ENCODE assay signal across 14 mouse cellular contexts in the genomic region with DNA sequence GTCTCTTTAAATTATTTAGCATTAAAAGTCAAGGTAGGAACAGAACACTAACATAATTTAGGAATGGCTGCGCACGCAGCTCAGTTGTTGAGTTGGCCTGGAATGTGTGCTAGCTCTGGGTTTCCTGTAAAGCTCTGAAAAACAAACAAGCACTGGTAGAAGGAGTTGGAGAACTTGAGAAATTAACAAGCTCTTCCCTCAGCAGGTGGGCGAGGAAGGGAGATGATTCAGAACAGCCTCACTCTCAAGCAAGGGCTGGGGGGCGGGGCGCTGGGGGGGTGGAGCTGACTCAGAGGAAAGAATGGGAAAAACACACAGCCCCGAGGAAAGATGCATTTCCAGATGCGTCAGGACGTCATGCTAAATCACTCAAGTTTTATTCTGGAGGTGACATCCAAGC. TPM values are rescaled to one million over a fixed set of nuclear protein-coding genes. Genes with fewer than 3 reads are reported as not detected.
DNase-seq lines count a peak whose midpoint lies in the region; ATAC-seq lines count a peak whose summit lies in the region.
"Had no signal": no experiment of that assay in that cellular context is flagged by ENCODE, and none has a peak within 500 bp of the region (broad histone marks: within the 10 kb centered on the region; RNA-seq: fewer than 3 reads in every experiment).

No protein-coding gene starts in this region.

- H3K4me2 ChIP-seq in midbrain, embryonic 11.5 days = no peak overlapping the region
- no peak overlapping the region for H3K4me2 ChIP-seq in midbrain, embryonic 16.5 days (ENCODE audit: low read length)
- H3K4me2 ChIP-seq in embryonic facial prominence, embryonic 14.5 days (ENCODE audit: low read depth, low read length) = no peak overlapping the region
- H3K4me2 ChIP-seq: forebrain, embryonic 12.5 days; lung, embryonic 14.5 days had no signal

- peak overlapping the region; percentile 27; the same call in 1 of the 2 replicates for H3K4me3 ChIP-seq in heart, embryonic 10.5 days
- no peak overlapping the region for H3K4me3 ChIP-seq in midbrain, embryonic 11.5 days (ENCODE audit: low read depth, low read length)
- no peak overlapping the region for H3K4me3 ChIP-seq in midbrain, embryonic 16.5 days (ENCODE audit: low read depth, low read length)
- H3K4me3 ChIP-seq in embryonic facial prominence, embryonic 14.5 days (ENCODE audit: low read depth, low read length) = no peak overlapping the region
- H3K4me3 ChIP-seq: forebrain, embryonic 12.5 days had no signal

- ATAC-seq in midbrain, embryonic 11.5 days (ENCODE audit: low FRiP score) = no peak
- no peak for ATAC-seq in midbrain, embryonic 16.5 days
- ATAC-seq in embryonic facial prominence, embryonic 14.5 days (ENCODE audit: low read depth) = peak; percentile 37; the same call in 1 of the 2 replicates
- ATAC-seq in erythroid progenitor cell, adult 5-6 weeks (replicated peaks; ENCODE audit: low FRiP score, poor library complexity, severe bottlenecking) = no peak

- 23% methylated on average over 8 of the region's 8 CpGs for WGBS in heart, embryonic 10.5 days
- WGBS in midbrain, embryonic 11.5 days = 36% methylated on average over 8 of the region's 8 CpGs
- 34% methylated on average over 8 of the region's 8 CpGs for WGBS in midbrain, embryonic 16.5 days
- 23% methylated on average over 8 of the region's 8 CpGs for WGBS in embryonic facial prominence, embryonic 14.5 days

- no peak for DNase-seq in heart, embryonic 10.5 days (ENCODE audit: low spot score)
- no peak for DNase-seq in heart, adult 9 months (ENCODE audit: low spot score in 2 of 2)
- peak; percentile 83 for DNase-seq in midbrain, embryonic 11.5 days (ENCODE audit: low spot score, missing footprints)
- peak; percentile 42 for DNase-seq in embryonic facial prominence, embryonic 14.5 days (ENCODE audit: low spot score)
- DNase-seq in right cerebral cortex, postnatal 25 days = peak; percentile 17
- no peak for DNase-seq in ovary, postnatal 14 days (ENCODE audit: low spot score)
- DNase-seq: adrenal gland, adult 8-10 months; cerebellum, adult 8-10 months; lung, embryonic 14.5 days had no signal

- H3K9me3 ChIP-seq in heart, embryonic 10.5 days = no peaks in the 10 kb centered on the region
- no peaks in the 10 kb centered on the region for H3K9me3 ChIP-seq in midbrain, embryonic 11.5 days (ENCODE audit: control insufficient read depth, low read length)
- no peaks in the 10 kb centered on the region for H3K9me3 ChIP-seq in midbrain, embryonic 16.5 days (replicated peaks; ENCODE audit: control insufficient read depth, low read length, poor library complexity, severe bottlenecking)
- no peaks in the 10 kb centered on the region for H3K9me3 ChIP-seq in embryonic facial prominence, embryonic 14.5 days (ENCODE audit: control insufficient read depth, low read length)
- H3K9me3 ChIP-seq: forebrain, embryonic 12.5 days had no signal

- peaks cover 6% of the 10 kb centered on the region; the same call in 1 of the 2 replicates for H3K4me1 ChIP-seq in heart, embryonic 10.5 days
- H3K4me1 ChIP-seq in midbrain, embryonic 11.5 days (ENCODE audit: control insufficient read depth, insufficient read depth, low read length) = no peaks in the 10 kb centered on the region
- no peaks in the 10 kb centered on the region for H3K4me1 ChIP-seq in midbrain, embryonic 16.5 days (ENCODE audit: control insufficient read depth, insufficient read depth, low read length)
- H3K4me1 ChIP-seq in embryonic facial prominence, embryonic 14.5 days (ENCODE audit: control insufficient read depth, insufficient read depth, low read length) = no peaks in the 10 kb centered on the region; the same call in 1 of the 2 replicates
- H3K4me1 ChIP-seq: forebrain, embryonic 12.5 days had no signal

- no peaks in the 10 kb centered on the region for H3K36me3 ChIP-seq in heart, embryonic 10.5 days
- no peaks in the 10 kb centered on the region for H3K36me3 ChIP-seq in midbrain, embryonic 11.5 days (ENCODE audit: control insufficient read depth, insufficient read depth, low read length)
- H3K36me3 ChIP-seq in midbrain, embryonic 16.5 days (ENCODE audit: control insufficient read depth, insufficient read depth, low read length) = no peaks in the 10 kb centered on the region
- H3K36me3 ChIP-seq in embryonic facial prominence, embryonic 14.5 days (ENCODE audit: control insufficient read depth, insufficient read depth, low read length) = no peaks in the 10 kb centered on the region
- H3K36me3 ChIP-seq: forebrain, embryonic 12.5 days had no signal

- no peaks in the 10 kb centered on the region for H3K27me3 ChIP-seq in heart, embryonic 10.5 days (ENCODE audit: insufficient read depth, poor library complexity, severe bottlenecking)
- H3K27me3 ChIP-seq in midbrain, embryonic 11.5 days (ENCODE audit: control insufficient read depth, insufficient read depth, low read length) = no peaks in the 10 kb centered on the region
- H3K27me3 ChIP-seq in midbrain, embryonic 16.5 days (ENCODE audit: control insufficient read depth, insufficient read depth, low read depth, low read length) = no peaks in the 10 kb centered on the region
- H3K27me3 ChIP-seq in embryonic facial prominence, embryonic 14.5 days (replicated peaks; ENCODE audit: control insufficient read depth, insufficient read depth, low read length) = no peaks in the 10 kb centered on the region
- H3K27me3 ChIP-seq: forebrain, embryonic 12.5 days had no signal

- H3K27ac ChIP-seq in heart, embryonic 10.5 days = no peak overlapping the region
- no peak overlapping the region for H3K27ac ChIP-seq in midbrain, embryonic 11.5 days (ENCODE audit: low read depth, low read length)
- no peak overlapping the region for H3K27ac ChIP-seq in midbrain, embryonic 16.5 days (ENCODE audit: low read length)
- H3K27ac ChIP-seq in embryonic facial prominence, embryonic 14.5 days (replicated peaks; ENCODE audit: low read depth, low read length) = no peak overlapping the region
- H3K27ac ChIP-seq: forebrain, embryonic 12.5 days had no signal

- H3K9ac ChIP-seq in midbrain, embryonic 11.5 days (ENCODE audit: low read length) = no peak overlapping the region
- no peak overlapping the region for H3K9ac ChIP-seq in midbrain, embryonic 16.5 days (ENCODE audit: low read depth, low read length)
- H3K9ac ChIP-seq in embryonic facial prominence, embryonic 14.5 days (ENCODE audit: low read depth, low read length) = no peak overlapping the region
- H3K9ac ChIP-seq: forebrain, embryonic 12.5 days; lung, embryonic 14.5 days had no signal

RNA-seq across cellular contexts. Expression of a gene that starts 8.4 kb away (rescaled TPM):
- not detected in 2 replicates for polyA plus RNA-seq in heart, embryonic 10.5 days (2016; fragmentation: Nextera tagmentation; extraction: Ambion mirVana)
- polyA plus RNA-seq in midbrain, embryonic 11.5 days (2014; fragmentation: Nextera tagmentation; extraction: Ambion mirVana) = not detected in 2 replicates
- not detected in 2 replicates for polyA plus RNA-seq in midbrain, embryonic 16.5 days (2015; fragmentation: Nextera tagmentation; extraction: Ambion mirVana)
- not detected in 2 replicates for polyA plus RNA-seq in embryonic facial prominence, embryonic 14.5 days (2014; fragmentation: Nextera tagmentation; extraction: Ambion mirVana)
- not detected in 2 replicates for total RNA-seq in erythroid progenitor cell, adult 5-6 weeks (2015; ENCODE audit: low replicate concordance)
- total RNA-seq in erythroid progenitor cell, adult 5-6 weeks (2017; ENCODE audit: low replicate concordance) = not detected in 2 replicates
- total RNA-seq: adrenal gland, adult 8-10 months; hematopoietic stem cell, adult 5-6 weeks; layer of hippocampus, adult 8-10 months had no signal
- polyA plus RNA-seq: forebrain, embryonic 12.5 days; lung, embryonic 14.5 days had no signal

RNA-seq across cellular contexts. Expression of a gene that starts 32.4 kb away (rescaled TPM):
- 14.5 and 14.9 TPM in 2 replicates for polyA plus RNA-seq in heart, embryonic 10.5 days (2016; fragmentation: Nextera tagmentation; extraction: Ambion mirVana)
- 10.5 and 11.6 TPM in 2 replicates for polyA plus RNA-seq in midbrain, embryonic 11.5 days (2014; fragmentation: Nextera tagmentation; extraction: Ambion mirVana)
- polyA plus RNA-seq in midbrain, embryonic 16.5 days (2015; fragmentation: Nextera tagmentation; extraction: Ambion mirVana) = 7.5 and 10.8 TPM in 2 replicates
- 6.9 and 9.1 TPM in 2 replicates for polyA plus RNA-seq in embryonic facial prominence, embryonic 14.5 days (2014; fragmentation: Nextera tagmentation; extraction: Ambion mirVana)
- not detected in 2 replicates for total RNA-seq in erythroid progenitor cell, adult 5-6 weeks (2015; ENCODE audit: low replicate concordance)
- not detected in 2 replicates for total RNA-seq in erythroid progenitor cell, adult 5-6 weeks (2017; ENCODE audit: low replicate concordance)
- total RNA-seq: hematopoietic stem cell, adult 5-6 weeks had no signal

RNA-seq across cellular contexts. Expression of a gene that starts 43.7 kb away (rescaled TPM):
- 6.7 and 9.4 TPM in 2 replicates for polyA plus RNA-seq in heart, embryonic 10.5 days (2016; fragmentation: Nextera tagmentation; extraction: Ambion mirVana)
- polyA plus RNA-seq in midbrain, embryonic 11.5 days (2014; fragmentation: Nextera tagmentation; extraction: Ambion mirVana) = 22.9 and 23.4 TPM in 2 replicates
- 5.0 and 7.4 TPM in 2 replicates for polyA plus RNA-seq in midbrain, embryonic 16.5 days (2015; fragmentation: Nextera tagmentation; extraction: Ambion mirVana)
- polyA plus RNA-seq in embryonic facial prominence, embryonic 14.5 days (2014; fragmentation: Nextera tagmentation; extraction: Ambion mirVana) = 4.0 and 5.8 TPM in 2 replicates
- not detected in 2 replicates for total RNA-seq in erythroid progenitor cell, adult 5-6 weeks (2015; ENCODE audit: low replicate concordance)
- total RNA-seq in erythroid progenitor cell, adult 5-6 weeks (2017; ENCODE audit: low replicate concordance) = not detected in 2 replicates
- total RNA-seq: hematopoietic stem cell, adult 5-6 weeks had no signal

RNA-seq across cellular contexts. Expression of a gene that starts 49.9 kb away (rescaled TPM):
- 39.8 and 54.8 TPM in 2 replicates for polyA plus RNA-seq in heart, embryonic 10.5 days (2016; fragmentation: Nextera tagmentation; extraction: Ambion mirVana)
- polyA plus RNA-seq in midbrain, embryonic 11.5 days (2014; fragmentation: Nextera tagmentation; extraction: Ambion mirVana) = 54.1 and 57.2 TPM in 2 replicates
- 43.7 and 45.8 TPM in 2 replicates for polyA plus RNA-seq in midbrain, embryonic 16.5 days (2015; fragmentation: Nextera tagmentation; extraction: Ambion mirVana)
- 27.4 and 32.1 TPM in 2 replicates for polyA plus RNA-seq in embryonic facial prominence, embryonic 14.5 days (2014; fragmentation: Nextera tagmentation; extraction: Ambion mirVana)
- total RNA-seq in erythroid progenitor cell, adult 5-6 weeks (2015; ENCODE audit: low replicate concordance) = 122 and 125 TPM in 2 replicates
- 77.9 and 98.0 TPM in 2 replicates for total RNA-seq in erythroid progenitor cell, adult 5-6 weeks (2017; ENCODE audit: low replicate concordance)

Comparison
In these comparisons a context has a peak if more than half of its experiments do, and no peak if none do; other contexts are left out.
1. DNase-seq: peak in midbrain, embryonic 11.5 days (single experiment), embryonic facial prominence, embryonic 14.5 days (single experiment) and right cerebral cortex, postnatal 25 days (single experiment); none in heart, embryonic 10.5 days (single experiment), heart, adult 9 months (0 of 2) and ovary, postnatal 14 days (single experiment).